Mouse (Mus musculus): ENCODE results near the gene Tbc1d8. TPM values are rescaled to one million over a fixed set of nuclear protein-coding genes. Genes with fewer than 3 reads are reported as not detected.

Gene Tbc1d8
- polyA plus RNA-seq, 1 experiment from 2014 or later, result 6.3 TPM

DNA sequence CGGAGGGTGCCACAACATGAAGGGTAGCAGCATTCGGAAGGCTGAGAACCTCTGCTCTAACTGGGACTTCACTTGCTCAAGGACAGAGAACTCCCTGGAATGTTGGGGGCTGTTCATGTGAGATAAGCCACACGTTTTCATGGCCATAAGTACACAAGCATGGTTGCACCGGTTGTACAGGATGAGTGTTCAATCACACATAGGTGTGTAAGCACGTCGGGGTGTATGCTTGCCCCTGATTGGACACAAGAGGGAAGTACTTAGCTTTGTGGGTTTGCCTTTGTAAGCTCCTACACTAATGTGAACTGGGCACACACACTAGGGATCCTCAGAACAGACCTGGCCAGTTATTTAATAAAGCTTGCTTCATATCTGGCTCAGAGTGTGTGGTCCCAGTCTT is 80.3 kb downstream of the Tbc1d8 start:
- DNase-seq (ENCODE audit: low spot score), result no peak
- WGBS, result 91% methylated on average over 6 of the region's 6 CpGs
- Histone ChIP-seq H3K36me3 (peaks cover 11% of the 10 kb centered on the region), H3K27me3 (ENCODE audit: insufficient read depth, poor library complexity, severe bottlenecking) (no peaks in the 10 kb centered on the region), H3K9me3 (no peaks in the 10 kb centered on the region), H3K4me1 (replicated peaks) (0 out of 2 replicates have a peak, but pooled peaks cover 5% of the 10 kb centered on the region), H3K27ac (0 out of 2 replicates have a peak overlapping the region, but pooled peaks have one; percentile 23), H3K4me3 (no peak overlapping the region)

DNA sequence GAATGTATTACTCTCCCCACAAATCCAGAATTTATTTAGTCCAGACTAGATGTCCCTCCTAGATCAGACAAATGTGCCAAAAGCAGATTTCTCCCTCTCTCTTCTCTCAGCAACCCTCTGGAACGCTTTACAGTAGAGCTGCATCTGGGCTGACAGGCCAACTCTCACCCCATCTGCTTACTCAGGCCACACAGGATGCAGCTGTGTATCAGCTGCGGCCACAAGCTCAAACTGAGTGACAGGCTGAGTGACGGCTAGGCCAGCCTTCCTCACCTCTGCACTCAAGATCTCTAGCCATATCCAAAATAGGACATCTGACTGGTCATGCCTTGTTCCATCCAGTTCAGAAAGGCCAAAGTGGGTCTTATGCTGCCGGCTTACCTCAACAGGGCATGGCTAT is 82.2 kb downstream of the Tbc1d8 start:
- Histone ChIP-seq H3K36me3 (peaks cover 11% of the 10 kb centered on the region), H3K27ac (no peak overlapping the region), H3K4me1 (replicated peaks) (0 out of 2 replicates have a peak, but pooled peaks cover 5% of the 10 kb centered on the region), H3K27me3 (ENCODE audit: insufficient read depth, poor library complexity, severe bottlenecking) (no peaks in the 10 kb centered on the region), H3K9me3 (no peaks in the 10 kb centered on the region), H3K4me3 (no peak overlapping the region)
- DNase-seq (ENCODE audit: low spot score), result no peak
- WGBS, result 75% methylated on average over 4 of the region's 4 CpGs

DNA sequence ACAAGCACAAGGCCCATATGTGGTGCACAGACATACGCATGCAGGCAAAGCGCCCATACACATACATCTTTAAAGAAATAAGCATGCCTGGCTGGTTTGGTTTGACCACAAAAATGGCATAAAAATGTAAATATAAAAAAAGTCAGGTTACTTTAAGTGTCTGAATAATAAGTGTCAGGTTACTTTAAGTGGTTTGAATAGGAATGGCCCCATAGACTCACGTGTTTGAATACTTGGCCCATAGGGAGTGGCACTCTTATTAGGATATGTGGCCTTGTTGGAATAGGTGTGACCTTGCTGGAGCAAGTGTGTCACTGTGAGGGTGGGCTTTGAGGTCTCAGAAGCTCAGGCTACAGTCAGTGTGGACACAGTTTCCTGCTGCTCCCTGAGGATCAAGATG is 83.9 kb downstream of the Tbc1d8 start:
- 84% methylated on average over 3 of the region's 3 CpGs for WGBS
- Histone ChIP-seq H3K36me3 (peaks cover 11% of the 10 kb centered on the region), H3K27ac (no peak overlapping the region), H3K4me1 (replicated peaks) (peaks cover 10% of the 10 kb centered on the region), H3K9me3 (no peaks in the 10 kb centered on the region), H3K4me3 (no peak overlapping the region), H3K27me3 (ENCODE audit: insufficient read depth, poor library complexity, severe bottlenecking) (0 out of 2 replicates have a peak, but pooled peaks cover 4% of the 10 kb centered on the region)
- DNase-seq (ENCODE audit: low spot score), result no peak

DNA sequence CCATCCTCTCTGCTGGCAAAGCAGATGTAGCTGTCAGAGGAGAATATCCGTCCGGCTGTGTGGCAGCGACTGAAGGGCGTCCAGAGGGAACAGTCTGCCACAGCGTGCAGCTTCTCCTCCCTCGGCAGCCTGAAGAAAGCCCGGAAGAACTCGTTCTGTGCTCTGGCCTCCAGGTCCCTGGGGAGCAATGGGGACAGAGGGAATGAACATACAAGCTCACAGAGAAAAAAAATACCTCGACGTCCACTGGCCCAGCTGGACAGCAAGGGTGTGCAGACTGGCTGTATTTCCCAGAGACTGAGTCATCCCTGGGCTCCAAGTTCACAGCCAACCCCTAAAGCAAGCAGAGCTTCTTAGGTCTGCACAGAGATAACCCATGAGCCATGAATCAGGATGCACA is 84.5 kb downstream of the Tbc1d8 start:
- Histone ChIP-seq H3K4me1 (replicated peaks) (peaks cover 10% of the 10 kb centered on the region), H3K36me3 (peaks cover 11% of the 10 kb centered on the region), H3K27ac (no peak overlapping the region), H3K27me3 (ENCODE audit: insufficient read depth, poor library complexity, severe bottlenecking) (0 out of 2 replicates have a peak, but pooled peaks cover 4% of the 10 kb centered on the region), H3K9me3 (no peaks in the 10 kb centered on the region), H3K4me3 (no peak overlapping the region)
- no peak for DNase-seq (ENCODE audit: low spot score)
- 70% methylated on average over 10 of the region's 10 CpGs for WGBS

DNA sequence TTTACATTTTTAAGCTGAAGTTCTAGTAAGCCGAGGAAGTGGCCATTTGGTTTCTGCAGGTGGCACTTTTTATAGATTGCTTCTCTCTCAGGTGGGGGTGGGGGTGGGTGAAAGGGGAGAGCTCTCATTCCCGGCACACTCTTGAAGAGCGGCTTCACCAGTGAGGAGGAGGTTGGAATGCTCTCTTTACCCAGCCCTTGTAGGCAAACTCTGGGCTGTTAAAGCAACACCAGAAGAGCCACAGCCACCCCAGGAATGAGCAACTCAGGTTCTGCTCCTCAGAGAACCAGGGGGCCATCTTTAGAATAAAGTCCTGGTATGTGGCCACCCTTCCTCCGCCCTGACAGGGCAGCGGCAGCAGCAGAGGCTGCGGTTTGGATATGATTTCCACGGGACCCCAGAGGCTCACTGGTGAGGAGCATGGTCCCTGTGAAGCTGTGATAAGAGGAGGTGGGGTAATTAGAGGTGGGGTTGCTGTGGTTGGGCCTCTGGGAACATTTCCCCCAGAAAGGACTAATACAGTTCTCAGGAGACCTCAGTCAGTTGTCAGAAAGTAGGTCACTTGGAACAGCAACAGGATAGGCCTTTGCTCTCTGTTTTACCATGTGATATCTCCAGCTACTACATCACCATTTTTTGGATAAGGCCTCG is 85.2 kb downstream of the Tbc1d8 start:
- Histone ChIP-seq H3K4me3 (no peak overlapping the region), H3K9me3 (no peaks in the 10 kb centered on the region), H3K27me3 (ENCODE audit: insufficient read depth, poor library complexity, severe bottlenecking) (0 out of 2 replicates have a peak, but pooled peaks cover 4% of the 10 kb centered on the region), H3K4me1 (replicated peaks) (peaks cover 10% of the 10 kb centered on the region), H3K36me3 (peaks cover 11% of the 10 kb centered on the region), H3K27ac (no peak overlapping the region)
- no peak for DNase-seq (ENCODE audit: low spot score)
- WGBS, result 82% methylated on average over 8 of the region's 8 CpGs

DNA sequence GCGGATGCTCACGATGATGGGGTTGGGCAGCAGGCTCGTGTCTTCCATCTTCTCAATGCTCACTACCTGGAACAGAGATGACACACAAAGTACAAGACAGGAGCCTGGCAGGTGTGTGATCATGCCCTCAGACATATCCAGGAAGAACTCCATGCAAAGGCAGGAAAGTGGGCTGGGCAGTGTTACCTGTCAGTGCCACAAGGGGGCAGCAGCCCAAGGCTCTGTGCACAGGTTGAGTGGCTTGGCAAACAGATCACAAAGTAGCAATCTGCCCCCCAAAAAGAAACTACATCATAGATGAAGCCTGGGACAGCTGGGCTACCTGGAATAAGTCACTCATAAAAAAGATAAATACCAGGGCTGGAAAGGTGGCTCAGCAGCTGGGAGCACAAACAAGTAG is 86.4 kb downstream of the Tbc1d8 start:
- Histone ChIP-seq H3K4me1 (replicated peaks) (peaks cover 10% of the 10 kb centered on the region), H3K27me3 (ENCODE audit: insufficient read depth, poor library complexity, severe bottlenecking) (0 out of 2 replicates have a peak, but pooled peaks cover 4% of the 10 kb centered on the region), H3K9me3 (no peaks in the 10 kb centered on the region), H3K27ac (no peak overlapping the region), H3K4me3 (no peak overlapping the region), H3K36me3 (peaks cover 8% of the 10 kb centered on the region)
- peak; percentile 78 for DNase-seq (ENCODE audit: low spot score)
- 57% methylated on average over 3 of the region's 3 CpGs for WGBS

DNA sequence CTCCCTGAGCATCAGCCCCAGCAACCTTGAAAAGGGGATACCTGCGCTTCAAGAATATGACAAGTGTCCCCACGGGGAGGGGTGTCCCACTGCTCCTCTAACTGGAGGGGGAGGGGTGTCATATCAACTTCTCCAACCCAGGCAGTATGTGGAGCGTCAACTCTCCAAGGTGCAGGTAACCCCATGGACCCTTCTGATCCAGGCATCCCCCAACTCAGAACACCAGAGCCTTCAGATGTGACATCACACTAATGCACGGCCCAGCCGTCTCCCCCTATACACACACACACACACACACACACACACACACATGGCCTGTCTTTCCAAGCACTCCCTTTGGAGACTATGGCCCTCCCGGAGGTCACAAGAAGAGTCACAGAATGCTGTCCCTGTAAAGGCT is 86.9 kb downstream of the Tbc1d8 start:
- H3K4me3 ChIP-seq, result no peak overlapping the region
- peaks cover 3% of the 10 kb centered on the region; the same call in 1 of the 2 replicates for H3K36me3 ChIP-seq
- peaks cover 10% of the 10 kb centered on the region for H3K4me1 ChIP-seq (replicated peaks)
- H3K27ac ChIP-seq, result no peak overlapping the region
- WGBS, result 85% methylated on average over 6 of the region's 6 CpGs
- H3K9me3 ChIP-seq, result no peaks in the 10 kb centered on the region
- no peak for DNase-seq (ENCODE audit: low spot score)
- 0 out of 2 replicates have a peak, but pooled peaks cover 4% of the 10 kb centered on the region for H3K27me3 ChIP-seq (ENCODE audit: insufficient read depth, poor library complexity, severe bottlenecking)

DNA sequence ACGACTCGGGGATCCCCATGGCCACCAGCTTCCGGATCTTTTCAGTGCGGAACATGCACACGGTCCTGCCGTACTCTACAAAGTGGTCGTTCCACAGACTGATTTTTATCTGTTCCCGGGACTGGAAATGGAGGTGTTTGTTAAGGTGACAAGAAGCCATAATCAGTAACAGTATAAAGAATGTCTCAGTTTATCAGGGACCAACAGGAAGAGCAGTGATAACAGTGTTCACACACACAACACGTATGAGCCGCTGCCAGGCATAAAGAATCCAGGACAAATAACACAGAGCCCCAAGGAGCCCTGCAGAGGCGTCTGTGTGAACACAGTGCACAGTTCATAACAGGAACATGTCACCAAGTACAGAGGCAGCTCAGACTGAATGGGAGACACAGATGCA is 89.2 kb downstream of the Tbc1d8 start:
- WGBS, result 90% methylated on average over 11 of the region's 11 CpGs
- H3K9me3 ChIP-seq, result no peaks in the 10 kb centered on the region

DNA sequence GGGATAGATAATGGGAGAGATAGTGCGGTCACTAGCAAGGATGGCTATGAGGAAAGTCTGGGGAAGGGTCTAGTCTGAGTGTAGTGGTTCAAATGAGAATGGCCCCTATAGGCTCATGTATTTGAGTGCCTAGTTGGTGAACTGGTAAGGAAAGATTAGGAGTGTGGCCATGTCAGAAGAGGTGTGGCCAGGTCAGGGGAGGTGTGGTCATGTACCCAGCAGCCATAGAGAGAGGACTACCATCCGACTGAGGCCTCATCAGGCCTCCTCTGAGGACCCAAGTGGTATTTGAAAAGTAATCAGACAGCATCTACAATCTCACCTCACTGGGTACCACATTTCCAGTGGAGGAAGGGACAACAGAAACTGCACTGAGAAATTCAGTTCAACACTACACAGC is 90.4 kb downstream of the Tbc1d8 start:
- Histone ChIP-seq H3K4me3 (no peak overlapping the region), H3K36me3 (no peaks in the 10 kb centered on the region; the same call in 1 of the 2 replicates), H3K27me3 (ENCODE audit: insufficient read depth, poor library complexity, severe bottlenecking) (0 out of 2 replicates have a peak, but pooled peaks cover 4% of the 10 kb centered on the region), H3K9me3 (no peaks in the 10 kb centered on the region), H3K4me1 (replicated peaks) (peaks cover 5% of the 10 kb centered on the region), H3K27ac (no peak overlapping the region)
- WGBS, result 80% methylated on average over 2 of the region's 2 CpGs
- no peak for DNase-seq (ENCODE audit: low spot score)

More for the DNA sequence above, 89.2 kb downstream of the Tbc1d8 start:
- H3K27ac ChIP-seq, result no peak overlapping the region
- H3K27me3 ChIP-seq (ENCODE audit: insufficient read depth, poor library complexity, severe bottlenecking), result 0 out of 2 replicates have a peak, but pooled peaks cover 4% of the 10 kb centered on the region
- no peak overlapping the region for H3K4me3 ChIP-seq
- H3K36me3 ChIP-seq, result no peaks in the 10 kb centered on the region; the same call in 1 of the 2 replicates
- peaks cover 9% of the 10 kb centered on the region for H3K4me1 ChIP-seq (replicated peaks)
- DNase-seq (ENCODE audit: low spot score), result no peak

DNA sequence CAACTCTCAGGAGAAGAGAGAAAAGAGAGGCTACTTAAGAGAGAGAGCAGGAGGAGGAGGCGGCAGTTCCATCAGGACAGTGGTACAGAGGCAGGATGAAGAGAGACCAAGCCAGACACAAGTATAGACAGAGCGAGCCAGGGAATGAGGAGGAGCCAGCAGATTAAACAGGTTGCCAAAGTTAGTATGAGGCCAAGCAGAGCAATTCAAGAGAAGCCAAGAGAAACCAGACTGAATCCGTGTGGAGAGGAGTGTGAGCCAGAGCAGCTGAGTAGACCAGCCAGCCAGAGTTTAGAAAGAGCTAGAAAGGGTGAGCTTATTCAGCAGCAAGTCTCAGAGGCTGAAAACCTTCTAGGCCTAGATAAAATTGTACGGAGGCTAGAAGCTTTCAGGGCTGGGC is 91.1 kb downstream of the Tbc1d8 start:
- Histone ChIP-seq H3K36me3 (no peaks in the 10 kb centered on the region; the same call in 1 of the 2 replicates), H3K27ac (no peak overlapping the region), H3K9me3 (no peaks in the 10 kb centered on the region), H3K4me1 (replicated peaks) (peaks cover 5% of the 10 kb centered on the region), H3K4me3 (no peak overlapping the region), H3K27me3 (ENCODE audit: insufficient read depth, poor library complexity, severe bottlenecking) (0 out of 2 replicates have a peak, but pooled peaks cover 4% of the 10 kb centered on the region)
- no peak for DNase-seq (ENCODE audit: low spot score)
- WGBS, result 83% methylated on average over 4 of the region's 4 CpGs

DNA sequence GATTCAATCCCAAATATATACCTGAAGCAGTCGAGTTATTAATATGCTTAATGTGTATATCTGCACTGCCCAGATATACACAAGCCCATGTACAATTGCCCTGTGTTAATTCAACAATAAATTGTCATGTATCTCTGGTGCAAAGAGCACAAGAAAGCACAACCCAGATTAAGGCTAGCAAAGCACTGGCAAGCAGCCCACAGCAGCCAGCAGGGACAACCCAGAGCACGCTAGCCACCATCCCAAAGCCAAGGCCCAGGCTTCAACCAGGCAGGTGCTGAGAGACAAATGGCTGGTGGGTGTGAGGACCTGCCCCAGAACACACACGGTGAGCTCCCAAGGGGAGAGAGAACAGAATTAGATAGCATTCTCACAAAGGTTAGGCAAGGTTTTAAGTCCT is 92.1 kb downstream of the Tbc1d8 start:
- Histone ChIP-seq H3K9me3 (no peaks in the 10 kb centered on the region), H3K36me3 (no peaks in the 10 kb centered on the region; the same call in 1 of the 2 replicates), H3K27ac (no peak overlapping the region), H3K4me1 (replicated peaks) (peaks cover 5% of the 10 kb centered on the region), H3K27me3 (ENCODE audit: insufficient read depth, poor library complexity, severe bottlenecking) (0 out of 2 replicates have a peak, but pooled peaks cover 4% of the 10 kb centered on the region), H3K4me3 (no peak overlapping the region)
- WGBS, result 83% methylated on average over 3 of the region's 3 CpGs
- no peak for DNase-seq (ENCODE audit: low spot score)

DNA sequence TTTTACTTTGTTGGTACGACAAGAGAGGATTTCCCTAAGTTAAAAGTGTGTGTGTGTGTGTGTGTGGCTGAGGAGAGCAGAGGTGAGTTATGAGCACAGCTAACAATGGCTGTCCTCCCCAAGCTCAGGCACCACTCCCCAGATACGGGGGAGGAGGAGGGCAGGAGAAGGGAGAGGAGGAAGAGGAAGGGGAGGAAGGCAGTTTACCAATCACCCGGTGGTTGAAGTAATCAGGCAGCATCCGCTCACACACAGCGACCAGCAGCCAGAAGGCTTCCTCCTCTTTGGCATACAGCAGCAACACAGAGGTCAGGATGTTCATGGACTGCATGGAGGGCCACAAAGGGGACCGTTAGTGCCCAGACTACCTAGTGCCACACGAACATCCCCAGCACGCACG is 93.6 kb downstream of the Tbc1d8 start:
- DNase-seq (ENCODE audit: low spot score), result no peak
- 83% methylated on average over 9 of the region's 9 CpGs for WGBS

DNA sequence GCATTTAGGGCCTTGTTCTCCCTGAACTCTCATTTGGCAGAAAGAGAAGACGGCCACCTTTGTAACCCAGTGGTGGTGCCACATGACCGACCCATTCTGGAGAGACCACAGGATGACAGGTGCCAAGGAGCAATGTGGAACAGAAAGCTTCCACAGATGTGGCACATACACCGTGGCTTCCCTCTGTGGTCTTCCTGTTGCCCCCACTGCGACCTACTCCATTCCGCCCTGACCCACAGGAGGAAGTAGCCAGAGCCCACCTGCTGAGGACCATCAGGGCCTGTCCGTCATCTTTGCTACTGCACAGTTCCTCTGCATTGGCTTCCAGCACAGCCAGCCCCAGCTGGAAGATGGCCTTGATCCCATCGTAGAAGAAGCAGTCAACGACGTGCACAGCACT is 97.5 kb downstream of the Tbc1d8 start:
- Histone ChIP-seq H3K4me1 (replicated peaks) (no peaks in the 10 kb centered on the region), H3K27me3 (ENCODE audit: insufficient read depth, poor library complexity, severe bottlenecking) (no peaks in the 10 kb centered on the region), H3K9me3 (no peaks in the 10 kb centered on the region), H3K4me3 (no peak overlapping the region), H3K27ac (no peak overlapping the region), H3K36me3 (peaks cover 23% of the 10 kb centered on the region)
- no peak for DNase-seq (ENCODE audit: low spot score)
- WGBS, result 83% methylated on average over 9 of the region's 9 CpGs

More for the DNA sequence above, 93.6 kb downstream of the Tbc1d8 start:
- Histone ChIP-seq H3K36me3 (no peaks in the 10 kb centered on the region; the same call in 1 of the 2 replicates), H3K4me1 (replicated peaks) (no peaks in the 10 kb centered on the region), H3K9me3 (no peaks in the 10 kb centered on the region), H3K27me3 (ENCODE audit: insufficient read depth, poor library complexity, severe bottlenecking) (no peaks in the 10 kb centered on the region), H3K27ac (no peak overlapping the region), H3K4me3 (no peak overlapping the region)
